Mouse (Mus musculus) thymus, postnatal 36 days (tissue): ENCODE measurements around the gene Slc22a3.

Source experiments
- DNase-seq, 2 experiments: peaks; one replicate each; pipeline ENCODE4 v3.0.0; 2022; ENCODE audit warnings: mixed read lengths in 2 of 2

The Slc22a3 gene

GRCm38 (mm10) chr17:12466501-12467000 is 41.0 kb downstream of the Slc22a3 start:
- peak in 1 of 2 experiments; percentile 27 for DNase-seq

GRCm38 (mm10) chr17:12461168-12461567 is 46.3 kb downstream of the Slc22a3 start:
- no peak for DNase-seq

GRCm38 (mm10) chr17:12455143-12455790 is 52.2 kb downstream of the Slc22a3 start:
- DNase-seq, result peak; percentile 37 to 49

- no peak for DNase-seq
Measured at GRCm38 (mm10) chr17:12453691-12454090, 53.8 kb downstream of the Slc22a3 start.

GRCm38 (mm10) chr17:12452862-12453531 is 54.5 kb downstream of the Slc22a3 start:
- no peak for DNase-seq

- no peak for DNase-seq
Measured at GRCm38 (mm10) chr17:12451234-12451633, 56.3 kb downstream of the Slc22a3 start.

GRCm38 (mm10) chr17:12444561-12444960 is 62.9 kb downstream of the Slc22a3 start:
- no peak for DNase-seq

GRCm38 (mm10) chr17:12437771-12438170 is 69.7 kb downstream of the Slc22a3 start:
- DNase-seq, result no peak

- DNase-seq, result no peak
Measured at GRCm38 (mm10) chr17:12431707-12432106, 75.8 kb downstream of the Slc22a3 start.

- no peak for DNase-seq
Measured at GRCm38 (mm10) chr17:12428369-12428768, 79.1 kb downstream of the Slc22a3 start.

- DNase-seq, result no peak
Measured at GRCm38 (mm10) chr17:12427156-12427555, 80.3 kb downstream of the Slc22a3 start.

GRCm38 (mm10) chr17:12422143-12422542 is 85.4 kb downstream of the Slc22a3 start:
- no peak for DNase-seq

GRCm38 (mm10) chr17:12420886-12421574 is 86.5 kb downstream of the Slc22a3 start:
- DNase-seq, result peak in 1 of 2 experiments; percentile 17

GRCm38 (mm10) chr17:12419491-12420079 is 87.9 kb downstream of the Slc22a3 start:
- no peak for DNase-seq

- peak; percentile 67 to 74 for DNase-seq
Measured at GRCm38 (mm10) chr17:12416250-12416895, 91.1 kb downstream of the Slc22a3 start.

GRCm38 (mm10) chr17:12415741-12416140 is 91.8 kb downstream of the Slc22a3 start:
- DNase-seq, result no peak

- no peak for DNase-seq
Measured at GRCm38 (mm10) chr17:12415031-12415735, 92.3 kb downstream of the Slc22a3 start.

GRCm38 (mm10) chr17:12412891-12413237 is 94.6 kb downstream of the Slc22a3 start:
- DNase-seq, result no peak

- no peak for DNase-seq
Measured at GRCm38 (mm10) chr17:12412181-12412890, 95.2 kb downstream of the Slc22a3 start.

GRCm38 (mm10) chr17:12409346-12409944 is 98.1 kb downstream of the Slc22a3 start:
- DNase-seq, result peak in 1 of 2 experiments; percentile 38

- no peak for DNase-seq
Measured at GRCm38 (mm10) chr17:12403420-12403819, 104.1 kb downstream of the Slc22a3 start.
